9 mouse cellular contexts compared by ENCODE assay signal in genomic region chr14:122475557-122476040, GRCm38 (mm10). TPM values are rescaled to one million over a fixed set of nuclear protein-coding genes. Genes with fewer than 3 reads are reported as not detected.
DNase-seq lines count a peak whose midpoint lies in the region; ATAC-seq and TF ChIP-seq lines count a peak whose summit lies in the region.
"Had no signal": no experiment of that assay in that cellular context is flagged by ENCODE, and none has a peak within 500 bp of the region (broad histone marks: within the 10 kb centered on the region; RNA-seq: fewer than 3 reads in every experiment).

No protein-coding gene starts in this region.

- peak overlapping the region; percentile 66 for H3K9ac ChIP-seq in limb, embryonic 14.5 days (ENCODE audit: low read depth, low read length, severe bottlenecking)

- no peak for TF ChIP-seq POLR2A in testis, adult 2 months (IDR thresholded peaks at IDR 0.05; ENCODE audit: control insufficient read depth, low read depth, low read length)
- no peak for TF ChIP-seq POLR2A in limb, embryonic 14.5 days (IDR thresholded peaks at IDR 0.05; ENCODE audit: borderline replicate concordance, extremely low read depth, insufficient read depth, insufficient read length)
- no peak for TF ChIP-seq POLR2A in small intestine, adult 2 months (IDR thresholded peaks at IDR 0.05; ENCODE audit: low read depth, low read length)

- peak overlapping the region; percentile 35; the same call in 1 of the 2 replicates for H3K4me3 ChIP-seq in testis, adult 2 months (ENCODE audit: control insufficient read depth, low read depth, low read length)
- H3K4me3 ChIP-seq in limb, embryonic 14.5 days (replicated peaks; ENCODE audit: low read length), result peak overlapping the region; percentile 58
- H3K4me3 ChIP-seq in small intestine, adult 2 months (ENCODE audit: low read depth, low read length), result peak overlapping the region; percentile 52

- no peaks in the 10 kb centered on the region for H3K36me3 ChIP-seq in testis, adult 2 months (ENCODE audit: control insufficient read depth, insufficient read depth, low read length)
- H3K36me3 ChIP-seq in limb, embryonic 14.5 days (ENCODE audit: control insufficient read depth, insufficient read depth, low read length), result no peaks in the 10 kb centered on the region
- no peaks in the 10 kb centered on the region for H3K36me3 ChIP-seq in small intestine, adult 2 months (ENCODE audit: control insufficient read depth, insufficient read depth, low read length)

- peaks cover 15% of the 10 kb centered on the region for H3K4me1 ChIP-seq in testis, adult 2 months (ENCODE audit: control insufficient read depth, insufficient read depth, low read length)
- H3K4me1 ChIP-seq in limb, embryonic 14.5 days (ENCODE audit: control insufficient read depth, insufficient read depth, low read length), result peaks cover 7% of the 10 kb centered on the region; the same call in 1 of the 2 replicates
- peaks cover 9% of the 10 kb centered on the region for H3K4me1 ChIP-seq in small intestine, adult 2 months (ENCODE audit: control insufficient read depth, insufficient read depth, insufficient read length, low read length)

- WGBS in limb, embryonic 14.5 days, result 2% methylated on average over 33 of the region's 65 CpGs
- WGBS in small intestine, adult 2 months, result 1% methylated on average over 65 of the region's 65 CpGs

- H3K4me2 ChIP-seq in limb, embryonic 14.5 days (replicated peaks; ENCODE audit: low read depth, low read length, severe bottlenecking), result peak overlapping the region; percentile 65

- H3K27ac ChIP-seq in testis, adult 2 months (ENCODE audit: control insufficient read depth, insufficient read depth, low read depth, low read length), result no peak overlapping the region
- H3K27ac ChIP-seq in limb, embryonic 14.5 days (replicated peaks; ENCODE audit: low read depth, low read length), result peak overlapping the region; percentile 85
- H3K27ac ChIP-seq in small intestine, adult 2 months (ENCODE audit: insufficient read depth, low read depth, low read length), result no peak overlapping the region

- no peak for ATAC-seq in limb, embryonic 14.5 days (ENCODE audit: low FRiP score, low read depth)

- DNase-seq in cerebellum, adult 9-10 months, result peak; percentile 45
- DNase-seq in cerebellum, adult 18-20 months, result no peak
- no peak for DNase-seq in testis, postnatal 14 days (ENCODE audit: low spot score)
- DNase-seq in limb, embryonic 14.5 days (ENCODE audit: low spot score), result no peak
- DNase-seq in adipocyte (ENCODE audit: low spot score), result no peak
- DNase-seq in layer of hippocampus, postnatal 25 days (ENCODE audit: extremely low spot score in 1 of 2, low spot score in 1 of 2), result no peak

- peaks cover 9% of the 10 kb centered on the region for H3K27me3 ChIP-seq in testis, adult 2 months (ENCODE audit: control insufficient read depth, insufficient read depth, low read length)
- peaks cover 75% of the 10 kb centered on the region for H3K27me3 ChIP-seq in limb, embryonic 14.5 days (ENCODE audit: control insufficient read depth, insufficient read depth, low read length)
- peaks cover 87% of the 10 kb centered on the region for H3K27me3 ChIP-seq in small intestine, adult 2 months (ENCODE audit: control insufficient read depth, insufficient read depth, low read length)

- H3K9me3 ChIP-seq in limb, embryonic 14.5 days (ENCODE audit: control insufficient read depth, low read length), result no peaks in the 10 kb centered on the region

- no peak for TF ChIP-seq CTCF in testis, adult 2 months (IDR thresholded peaks at IDR 0.05; ENCODE audit: control insufficient read depth, insufficient read depth, insufficient replicate concordance, low read depth, low read length)
- TF ChIP-seq CTCF in small intestine, adult 2 months (IDR thresholded peaks at IDR 0.05; ENCODE audit: extremely low read depth, insufficient read length, insufficient replicate concordance, low read depth, low read length), result no peak

RNA-seq across cellular contexts. Expression of gene Zic2, which starts 0.4 kb away (rescaled TPM):
- polyA plus RNA-seq in testis, adult 2 months (2012; rRNA removed), result 0.05 TPM in 1 of 2 replicates, not detected in the other
- polyA plus RNA-seq in limb, embryonic 14.5 days (2012; rRNA removed), result 4.0 and 6.0 TPM in 2 replicates
- polyA plus RNA-seq in limb, embryonic 14.5 days (2014; fragmentation: Nextera tagmentation; extraction: Ambion mirVana), result 0.80 and 1.1 TPM in 2 replicates
- not detected in 2 replicates for polyA plus RNA-seq in small intestine, adult 2 months (2012; rRNA removed)
- 10 to 100 TPM; 14.6 to 18.1 TPM for total RNA-seq in layer of hippocampus, postnatal 25 days (2021)

RNA-seq across cellular contexts. Expression of gene Zic5, which starts 10.1 kb away (rescaled TPM):
- polyA plus RNA-seq in testis, adult 2 months (2012; rRNA removed), result 24.9 and 27.7 TPM in 2 replicates
- polyA plus RNA-seq in limb, embryonic 14.5 days (2012; rRNA removed), result 0.47 and 1.3 TPM in 2 replicates
- 0.76 and 0.94 TPM in 2 replicates for polyA plus RNA-seq in limb, embryonic 14.5 days (2014; fragmentation: Nextera tagmentation; extraction: Ambion mirVana)
- polyA plus RNA-seq in small intestine, adult 2 months (2012; rRNA removed), result not detected in 2 replicates
- total RNA-seq in layer of hippocampus, postnatal 25 days (2021), result 1 to 10 TPM; 3.3 to 6.2 TPM
- polyA plus RNA-seq: gonadal fat pad, adult 2 months had no signal

RNA-seq across cellular contexts. Expression of gene Gm10837, which starts 14.8 kb away (rescaled TPM):
- not detected in 2 replicates for polyA plus RNA-seq in testis, adult 2 months (2012; rRNA removed)
- polyA plus RNA-seq in limb, embryonic 14.5 days (2012; rRNA removed), result not detected in 2 replicates
- 0.12 TPM in 1 of 2 replicates, not detected in the other for polyA plus RNA-seq in limb, embryonic 14.5 days (2014; fragmentation: Nextera tagmentation; extraction: Ambion mirVana)
- not detected in 2 replicates for polyA plus RNA-seq in small intestine, adult 2 months (2012; rRNA removed)
- under 1 TPM in 1 of 2 experiments, not detected in 1; 0.23 TPM for total RNA-seq in layer of hippocampus, postnatal 25 days (2021)
- polyA plus RNA-seq: gonadal fat pad, adult 2 months had no signal

RNA-seq across cellular contexts. Expression of gene Gm5089, which starts 24.7 kb away (rescaled TPM):
- polyA plus RNA-seq in testis, adult 2 months (2012; rRNA removed), result not detected in 2 replicates
- polyA plus RNA-seq in limb, embryonic 14.5 days (2012; rRNA removed), result not detected in 2 replicates
- polyA plus RNA-seq in limb, embryonic 14.5 days (2014; fragmentation: Nextera tagmentation; extraction: Ambion mirVana), result 0.25 TPM in 1 of 2 replicates, not detected in the other
- polyA plus RNA-seq in small intestine, adult 2 months (2012; rRNA removed), result not detected in 2 replicates
- under 1 TPM; 0.12 to 0.42 TPM for total RNA-seq in layer of hippocampus, postnatal 25 days (2021)
- polyA plus RNA-seq: gonadal fat pad, adult 2 months had no signal

RNA-seq across cellular contexts. Expression of gene Pcca, which starts 58.5 kb away (rescaled TPM):
- 46.3 and 47.4 TPM in 2 replicates for polyA plus RNA-seq in testis, adult 2 months (2012; rRNA removed)
- 11.4 and 15.7 TPM in 2 replicates for polyA plus RNA-seq in limb, embryonic 14.5 days (2012; rRNA removed)
- 17.3 and 18.1 TPM in 2 replicates for polyA plus RNA-seq in limb, embryonic 14.5 days (2014; fragmentation: Nextera tagmentation; extraction: Ambion mirVana)
- 2.1 and 2.7 TPM in 2 replicates for polyA plus RNA-seq in small intestine, adult 2 months (2012; rRNA removed)
- total RNA-seq in layer of hippocampus, postnatal 25 days (2021), result 10 to 100 TPM; 35.1 to 40.6 TPM

Comparison
In these comparisons a context has a peak if more than half of its experiments do, and no peak if none do; other contexts are left out.
1. RNA of gene Zic5, which starts 10.1 kb away (polyA plus RNA-seq): 24.9 to 27.7 TPM in testis, adult 2 months; 0.47 to 1.3 TPM in limb, embryonic 14.5 days and not detected in small intestine, adult 2 months; every median in the first group is over 10 times any median in the second.
2. Peak in every context shown above with its lines, with median percentiles within 50 percentile points of each other: H3K4me3 ChIP-seq.